ENCODE assay signal across 17 mouse cellular contexts in genomic region chr11:61413411-61413810, GRCm38 (mm10). TPM values are rescaled to one million over a fixed set of nuclear protein-coding genes. Genes with fewer than 3 reads are reported as not detected.
"Had no signal": no experiment of that assay in that cellular context is flagged by ENCODE, and none has a peak within 500 bp of the region (broad histone marks: within the 10 kb centered on the region; RNA-seq: fewer than 3 reads in every experiment).

No protein-coding gene starts in this region.

- DNase-seq: retina, postnatal 1 day; right cerebral cortex, adult 18-20 months; right cerebral cortex, postnatal 14 days; right cerebral cortex, postnatal 25 days; right cerebral cortex, postnatal 4 days; spleen, adult 18-20 months; thymus, adult 18-20 months; thymus, adult 2 months; thymus, postnatal 14 days; thymus, postnatal 25 days; thymus, postnatal 36 days; thymus, postnatal 4 days had no signal

RNA-seq across cellular contexts. Expression of gene Slc47a1, which starts 35.3 kb away (rescaled TPM):
- total RNA-seq: neutrophil, adult 5-6 weeks had no signal
- polyA plus RNA-seq: neural tube, embryonic 13.5 days; neural tube, embryonic 14.5 days had no signal

RNA-seq across cellular contexts. Expression of gene Rnf112, which starts 40.5 kb away (rescaled TPM):
- total RNA-seq: neutrophil, adult 5-6 weeks had no signal
- polyA plus RNA-seq: spleen, adult 2 months; thymus, postnatal 0 days had no signal
